Mouse (Mus musculus) liver, adult 2 months (tissue): ENCODE results near the gene Slc25a22.

Source experiments
- CTCF ChIP-seq: fragments of 200-500 bp; IDR thresholded peaks from 2 replicates; pipeline ENCODE4 v1.5.1; 2011; ENCODE audit warnings: low read depth, low read length, control low read depth
- POLR2A ChIP-seq: fragments of 200-500 bp; IDR thresholded peaks from 2 replicates; pipeline ENCODE4 v1.6.1; 2011; ENCODE audit warnings: low read length, control low read depth; ENCODE audit not compliant: insufficient read depth; ENCODE audit errors: extremely low read depth

DNA sequence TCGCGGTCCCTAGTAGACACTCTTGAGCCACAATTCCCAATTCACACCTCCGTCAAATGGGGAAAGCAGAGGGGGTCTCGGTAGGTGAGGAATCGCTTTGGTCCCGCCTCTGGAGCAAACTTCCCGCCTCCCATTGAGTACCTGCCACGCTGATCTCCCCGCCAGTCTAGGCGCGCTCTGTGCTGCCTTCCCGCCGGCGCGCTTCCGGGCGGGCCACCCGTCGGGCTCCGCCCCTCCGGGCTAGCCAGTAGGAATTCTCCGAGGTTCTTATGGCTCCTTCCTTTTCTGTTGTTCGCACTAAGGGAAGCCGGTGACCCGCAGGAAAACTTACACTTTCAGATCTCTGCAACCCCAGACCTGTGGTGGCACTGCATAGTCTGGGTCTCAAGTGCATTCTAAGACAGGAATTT lies 6.1 kb upstream of the Slc25a22 start, which contains the start of gene Pidd1:
- TF ChIP-seq POLR2A (no peak), CTCF (no peak)
